Mouse (Mus musculus) layer of hippocampus, adult 9-10 months (tissue): Measurements from ENCODE around the gene Gm20547.

ENCODE experiments used
- DNase-seq: peaks from one replicate; pipeline ENCODE4 v3.0.0; 2022; ENCODE audit warnings: low spot score

The Gm20547 gene

DNA sequence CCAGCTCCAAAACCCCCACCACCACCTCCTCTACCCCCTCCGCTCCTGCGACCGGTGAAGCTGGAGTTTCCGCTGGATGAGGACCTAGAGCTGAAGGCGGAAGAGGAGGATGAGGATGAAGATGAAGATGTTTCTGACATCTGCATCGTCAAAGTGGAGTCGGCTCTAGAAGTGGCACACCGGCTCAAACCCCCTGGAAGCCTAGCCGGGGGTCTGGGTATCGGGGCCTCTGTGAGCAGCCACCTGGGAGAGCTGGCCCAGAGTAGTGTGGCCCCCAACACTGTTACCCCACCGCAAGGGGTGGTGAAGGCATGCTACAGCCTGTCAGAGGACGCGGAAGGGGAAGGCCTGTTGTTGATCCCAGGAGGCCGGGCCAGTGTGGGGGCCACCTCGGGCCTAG lies 13.9 kb upstream of the Gm20547 start:
- DNase-seq, result no peak

- no peak for DNase-seq
Observed at GRCm38 (mm10) chr17:34894801-34895530, 13.1 kb upstream of the Gm20547 start.

- DNase-seq, result peak; percentile 82
Observed at GRCm38 (mm10) chr17:34894074-34894597, 12.3 kb upstream of the Gm20547 start.

- no peak for DNase-seq
Observed at GRCm38 (mm10) chr17:34893072-34893824, 11.4 kb upstream of the Gm20547 start.

GRCm38 (mm10) chr17:34891377-34891776 lies 9.5 kb upstream of the Gm20547 start:
- DNase-seq, result no peak

DNA sequence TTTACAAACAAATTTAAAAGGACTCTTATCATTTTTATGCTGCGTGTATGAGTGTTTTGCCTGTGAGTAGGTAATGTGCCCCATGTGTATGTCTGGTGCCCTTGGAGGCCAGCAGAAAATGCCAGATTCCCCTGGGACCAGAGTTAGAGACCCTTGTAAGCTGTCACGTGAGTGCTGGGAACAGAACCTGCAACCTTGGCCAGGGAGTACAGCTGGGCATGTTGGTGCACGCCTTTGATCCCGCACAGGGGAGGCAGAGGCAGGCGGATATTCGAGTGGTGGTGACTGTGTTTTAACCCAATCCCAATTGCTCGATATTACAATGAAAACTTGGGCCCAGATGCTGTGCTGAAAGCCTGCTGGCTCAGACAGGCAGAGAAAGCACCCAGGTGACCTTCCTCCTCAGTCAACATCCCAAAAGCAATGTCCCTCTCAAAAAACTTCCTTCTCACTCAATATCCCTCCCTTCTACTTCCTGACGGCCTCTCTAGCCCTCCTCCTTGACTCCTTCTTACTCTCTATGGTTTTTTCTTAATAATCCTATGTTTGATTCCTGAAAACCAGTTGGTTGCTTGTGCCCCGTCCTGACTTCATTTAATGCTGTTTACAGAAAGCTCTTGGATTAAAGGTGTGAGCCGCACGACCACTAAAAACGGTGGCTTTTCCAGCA lies 8.4 kb upstream of the Gm20547 start:
- DNase-seq, result no peak

- DNase-seq, result no peak
Observed at GRCm38 (mm10) chr17:34887942-34888341, 6.1 kb upstream of the Gm20547 start.

DNA sequence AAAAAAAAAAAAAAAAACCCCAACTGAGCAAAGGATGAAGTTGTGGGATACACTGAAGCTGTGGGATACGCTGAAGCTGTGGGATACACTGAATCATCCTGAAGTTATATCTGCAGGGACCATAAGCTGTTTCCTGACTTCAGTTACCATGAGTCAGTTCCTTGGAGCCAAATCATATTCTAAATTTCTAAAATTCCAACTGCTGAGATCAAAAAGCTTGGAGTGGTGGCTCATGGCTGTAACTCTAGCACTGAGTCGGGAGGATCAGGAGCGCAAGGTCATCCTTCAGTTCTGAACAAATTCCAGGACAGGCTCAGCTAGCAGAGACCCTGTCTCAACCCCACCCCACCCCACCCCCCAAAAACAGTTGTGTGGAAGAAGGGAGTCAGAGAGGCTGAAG lies 3.8 kb upstream of the Gm20547 start:
- DNase-seq, result no peak

- no peak for DNase-seq
Observed at GRCm38 (mm10) chr17:34884704-34885103, 2.9 kb upstream of the Gm20547 start.

GRCm38 (mm10) chr17:34883332-34883731 lies 1.5 kb upstream of the Gm20547 start:
- DNase-seq, result no peak

- no peak for DNase-seq
Observed at GRCm38 (mm10) chr17:34881166-34881565, 676 bp downstream of the Gm20547 start.

GRCm38 (mm10) chr17:34879336-34879879 lies 2.4 kb downstream of the Gm20547 start, which contains the start of gene Zbtb12:
Gene Zbtb12 (plus strand): TSS chr17:34879483.
- DNase-seq, result no peak

DNA sequence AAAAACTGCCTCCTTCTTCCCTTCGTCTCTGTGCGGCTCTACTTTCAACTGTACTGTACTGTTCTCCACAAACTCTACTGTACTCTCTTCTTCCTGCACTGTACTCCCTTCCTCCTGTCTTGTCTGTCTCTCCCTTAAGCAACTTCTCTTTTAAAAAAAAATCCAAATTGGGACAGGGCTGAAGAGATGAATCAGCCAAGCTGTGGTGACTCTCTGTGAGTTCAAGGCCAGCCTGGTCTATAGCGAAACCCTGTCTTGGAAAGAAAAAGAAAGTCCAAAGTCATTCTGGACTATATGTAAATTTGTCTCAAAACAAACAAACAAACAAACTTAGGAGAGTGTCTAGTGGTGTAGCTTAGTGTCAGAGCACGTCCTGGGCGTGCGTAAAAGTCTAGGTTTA lies 7.5 kb downstream of the Gm20547 start:
- no peak for DNase-seq

DNA sequence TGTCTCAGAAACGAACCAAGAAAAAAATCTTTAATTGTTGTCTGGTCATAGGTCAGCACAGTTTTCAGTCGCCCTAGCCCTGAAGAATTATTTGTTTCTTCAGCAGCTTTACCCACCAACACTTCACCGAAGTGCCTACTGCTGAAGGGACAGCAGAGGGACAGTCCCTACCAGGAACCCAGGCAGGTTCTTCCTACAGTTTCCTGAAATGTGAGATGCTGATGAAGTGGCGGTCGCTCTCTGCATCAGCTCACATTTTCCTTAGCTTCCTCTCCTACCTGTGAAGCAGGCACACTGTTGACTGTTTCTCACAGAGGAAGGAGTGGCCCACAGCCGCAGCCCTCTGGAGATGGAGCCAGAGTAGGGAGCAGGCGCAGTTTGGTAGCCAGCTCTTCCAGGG lies 15.9 kb downstream of the Gm20547 start:
- no peak for DNase-seq

- DNase-seq, result no peak
Observed at GRCm38 (mm10) chr17:34862416-34863081, 19.3 kb downstream of the Gm20547 start, which contains the start of gene Cfb. Gene Cfb (minus strand): TSS chr17:34862518.

GRCm38 (mm10) chr17:34861704-34862415 lies 20.0 kb downstream of the Gm20547 start:
- DNase-seq, result no peak

- DNase-seq, result no peak
Observed at GRCm38 (mm10) chr17:34860514-34860913, 21.3 kb downstream of the Gm20547 start.

DNA sequence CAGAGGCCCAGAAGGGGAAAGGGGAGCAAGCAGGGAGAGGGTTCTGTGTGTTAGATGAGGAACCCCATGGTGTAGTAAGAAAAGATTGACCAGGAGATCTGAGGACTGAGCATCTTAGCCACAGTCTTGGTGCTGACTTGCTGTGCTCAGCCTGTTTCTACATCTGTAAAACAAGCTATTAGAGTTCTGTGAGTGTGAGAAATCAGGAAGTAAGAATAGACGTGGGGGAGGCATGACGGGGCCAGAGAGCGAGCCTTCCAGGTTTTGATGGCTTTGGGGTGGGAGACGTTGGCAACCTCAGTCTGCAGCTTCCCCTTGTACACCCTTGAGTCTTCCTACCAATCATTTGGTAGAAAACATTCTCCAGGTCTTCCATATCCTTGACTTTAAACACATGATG lies 23.2 kb downstream of the Gm20547 start:
- no peak for DNase-seq

- DNase-seq, result no peak
Observed at GRCm38 (mm10) chr17:34855825-34856224, 26.0 kb downstream of the Gm20547 start.

- DNase-seq, result no peak
Observed at GRCm38 (mm10) chr17:34854761-34855160, 27.1 kb downstream of the Gm20547 start.

- DNase-seq, result no peak
Observed at GRCm38 (mm10) chr17:34853511-34853910, 28.3 kb downstream of the Gm20547 start.
